Mouse (Mus musculus): ENCODE measurements at regions not wholly inside any gene's neighbourhood (a gene's known extent, or its start where the extent isn't known, plus 50 kb on each side); places are given as distances from the start of the nearest gene placed in this dataset.

DNA sequence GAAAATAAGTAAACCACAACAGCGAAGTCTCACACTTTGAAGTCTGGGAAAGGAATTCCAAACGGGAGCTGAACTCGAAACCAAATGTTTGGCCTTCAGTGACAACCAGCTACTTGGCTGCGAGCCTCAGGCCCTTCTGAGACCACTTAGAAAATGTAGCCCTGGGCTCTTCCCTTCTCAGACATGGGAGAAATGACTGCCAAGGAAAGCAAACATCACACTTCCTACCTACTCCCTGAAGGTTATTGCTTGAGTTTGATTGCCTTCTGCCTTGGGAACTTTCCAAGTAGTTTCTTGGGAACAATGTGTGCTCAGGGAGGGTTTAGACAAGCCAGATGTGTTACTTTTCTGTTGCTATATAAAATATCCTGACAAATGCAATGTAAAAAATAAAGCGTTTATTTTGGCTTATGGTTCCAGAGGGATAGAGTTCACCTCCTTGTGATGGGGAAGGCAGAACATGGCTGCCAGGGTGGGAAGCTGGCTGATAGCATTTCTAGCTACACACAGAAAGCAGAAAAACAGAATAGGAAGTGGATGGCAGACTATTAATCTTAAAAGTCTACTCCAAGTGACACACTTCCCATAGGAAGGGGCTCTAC is 194.8 kb upstream of the Rack1 start:
- DNase-seq (ENCODE audit: low spot score) = peak; percentile 34
- intact Hi-C loops (cut with DNase I) = no loop called here

DNA sequence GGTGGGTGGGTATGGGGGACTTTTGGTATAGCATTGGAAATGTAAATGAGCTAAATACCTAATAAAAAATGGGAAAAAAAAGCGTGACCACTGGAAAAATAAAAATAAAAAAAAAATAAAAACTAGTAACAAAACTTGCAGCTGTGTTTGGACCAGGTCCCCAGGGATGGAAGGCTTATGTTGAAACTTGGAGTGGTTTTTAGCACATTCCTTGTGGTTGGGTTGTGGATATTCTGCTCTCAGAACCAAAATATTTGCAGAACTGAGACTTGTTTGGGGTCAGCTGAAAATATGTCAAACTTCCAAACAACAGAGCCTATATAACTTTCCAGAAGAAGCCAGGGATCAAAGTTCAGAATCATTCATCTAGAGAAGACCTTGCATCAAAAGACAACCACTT is 199.0 kb upstream of the Rack1 start:
- no peak for DNase-seq (ENCODE audit: low spot score)
- intact Hi-C loops (cut with DNase I) = no loop called here

DNA sequence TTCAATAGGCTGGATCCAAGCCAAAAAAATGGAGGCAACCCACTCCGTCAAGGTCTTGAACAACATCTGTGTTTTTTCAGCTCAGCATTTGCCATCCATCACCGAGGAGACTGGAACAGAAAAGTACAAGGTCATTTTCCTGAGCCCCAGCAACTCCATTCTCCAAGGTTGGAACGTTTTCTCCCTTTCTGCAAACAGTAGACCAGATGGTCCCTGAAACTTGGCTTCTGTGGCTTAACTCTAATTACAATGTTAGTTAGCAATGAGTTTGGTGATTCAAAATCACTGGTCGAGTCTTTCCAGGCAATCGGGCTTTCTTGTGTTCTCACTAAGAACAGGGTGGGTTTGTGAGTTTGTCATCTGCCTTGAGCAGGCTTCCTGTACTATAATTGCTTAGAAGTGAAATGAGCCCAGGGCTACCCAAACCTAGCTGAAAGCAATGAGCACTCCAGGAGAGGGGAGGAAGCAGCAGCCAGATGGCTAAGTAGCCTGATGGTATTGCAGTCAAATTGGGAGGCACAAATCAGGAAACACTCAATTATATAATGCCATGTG is 200.5 kb upstream of the Rack1 start:
- no peak for DNase-seq (ENCODE audit: low spot score)
- intact Hi-C loops (cut with DNase I) = no loop called here

DNA sequence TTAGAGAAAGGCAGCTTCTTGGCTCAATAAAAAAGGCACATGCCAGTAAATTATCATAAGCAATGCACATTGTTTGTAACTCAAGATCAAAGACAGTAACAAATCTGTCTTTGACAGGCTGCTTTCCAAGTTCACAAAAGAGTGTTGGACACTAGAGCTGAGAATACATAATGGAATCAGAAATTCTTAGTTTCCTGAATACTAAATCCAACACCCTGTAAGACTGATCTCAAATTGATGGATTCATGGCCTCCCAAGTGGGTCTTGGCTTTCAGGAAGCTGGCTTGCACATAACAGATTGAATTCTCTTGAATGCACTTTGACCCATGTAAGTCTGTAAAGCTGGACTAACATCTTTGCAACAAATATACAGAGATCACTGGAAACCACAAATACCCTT is 201.1 kb upstream of the Rack1 start:
- no peak for DNase-seq (ENCODE audit: low spot score)
- intact Hi-C loops (cut with DNase I) = no loop called here

DNA sequence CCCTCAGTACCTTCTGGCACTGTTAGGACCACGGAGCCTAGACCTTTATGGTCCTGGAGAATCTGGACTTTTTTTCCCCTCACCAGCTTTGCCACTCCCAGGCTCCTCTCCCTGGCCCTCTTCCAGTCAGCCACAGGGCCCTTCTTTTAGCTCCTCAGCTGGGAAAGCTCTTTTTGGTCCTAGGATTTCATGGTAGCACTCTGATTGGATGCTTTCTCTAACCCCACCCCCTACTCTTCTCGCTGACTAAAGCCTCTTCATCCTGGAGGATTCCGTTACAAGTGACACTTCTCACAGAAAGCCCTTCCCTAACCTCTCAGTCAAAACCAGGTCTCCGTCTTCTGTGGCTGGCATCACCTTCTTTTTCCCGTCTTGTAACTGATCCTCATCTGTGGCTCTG is 205.7 kb upstream of the Rack1 start:
- intact Hi-C loops (cut with DNase I) = no loop called here
- no peak for DNase-seq (ENCODE audit: low spot score)

DNA sequence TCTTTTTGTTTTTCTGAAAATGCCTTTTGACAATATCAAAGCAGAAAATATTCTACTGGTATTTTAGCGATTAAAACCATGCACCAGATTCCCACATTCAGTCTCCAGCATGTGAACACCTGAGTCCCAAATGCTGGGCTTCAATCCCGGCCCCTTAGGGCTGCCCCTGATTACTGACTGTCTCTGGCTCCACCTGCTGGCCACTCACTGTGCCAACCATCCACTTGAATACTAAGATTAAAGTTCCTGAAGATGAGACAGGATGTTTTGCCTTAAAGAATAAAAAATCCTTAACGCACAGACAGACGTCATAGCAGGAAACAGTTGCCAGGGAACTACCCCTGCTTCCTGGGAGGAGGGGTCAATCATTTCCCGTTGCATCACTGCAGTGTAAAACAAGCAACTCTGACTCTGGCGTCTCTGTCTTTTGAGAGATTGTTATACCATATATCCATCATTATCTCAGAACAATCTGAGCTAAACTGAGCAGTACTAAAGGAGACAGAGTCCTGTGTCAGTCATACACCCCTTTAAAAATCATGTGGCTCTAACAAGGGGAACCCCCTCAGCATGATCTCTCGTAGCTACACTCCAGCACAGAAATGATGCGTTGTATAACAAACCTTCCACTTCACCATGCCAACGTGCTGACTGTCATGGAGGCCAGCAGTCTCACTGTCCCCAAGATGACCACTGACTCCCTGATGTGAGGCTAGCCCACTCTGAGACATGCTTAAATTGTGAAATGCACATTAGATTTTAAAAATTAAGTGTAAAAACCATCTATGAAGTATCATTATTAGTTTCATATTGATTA is 211.1 kb upstream of the Rack1 start:
- intact Hi-C loops (cut with DNase I) = loop anchor here (5.0 kb wide), 1 partner anchor 407 kb away; no protein-coding TSS in a partner anchor
- peak; percentile 9 for DNase-seq (ENCODE audit: low spot score)

DNA sequence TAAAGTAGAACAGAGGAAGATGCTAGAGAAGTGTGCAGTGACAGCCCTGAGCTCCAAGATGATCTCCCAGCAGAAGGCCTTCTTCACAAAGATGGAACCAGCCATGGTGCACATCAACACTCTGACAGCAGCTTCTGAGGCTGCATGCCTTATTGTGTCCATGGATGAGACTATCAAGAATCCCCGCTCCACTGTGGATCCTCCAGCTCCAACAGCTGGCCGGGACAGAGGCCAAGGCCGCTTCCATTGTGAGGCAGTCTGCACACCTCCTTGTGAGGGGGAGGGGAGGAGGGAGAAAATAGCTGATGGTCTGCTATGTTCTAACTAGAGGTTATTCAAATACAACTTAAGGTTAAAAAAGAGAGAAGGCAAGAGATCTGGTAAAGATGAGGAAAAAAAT is 231.4 kb upstream of the Rack1 start:
- no peak for DNase-seq (ENCODE audit: low spot score)
- intact Hi-C loops (cut with DNase I) = no loop called here

DNA sequence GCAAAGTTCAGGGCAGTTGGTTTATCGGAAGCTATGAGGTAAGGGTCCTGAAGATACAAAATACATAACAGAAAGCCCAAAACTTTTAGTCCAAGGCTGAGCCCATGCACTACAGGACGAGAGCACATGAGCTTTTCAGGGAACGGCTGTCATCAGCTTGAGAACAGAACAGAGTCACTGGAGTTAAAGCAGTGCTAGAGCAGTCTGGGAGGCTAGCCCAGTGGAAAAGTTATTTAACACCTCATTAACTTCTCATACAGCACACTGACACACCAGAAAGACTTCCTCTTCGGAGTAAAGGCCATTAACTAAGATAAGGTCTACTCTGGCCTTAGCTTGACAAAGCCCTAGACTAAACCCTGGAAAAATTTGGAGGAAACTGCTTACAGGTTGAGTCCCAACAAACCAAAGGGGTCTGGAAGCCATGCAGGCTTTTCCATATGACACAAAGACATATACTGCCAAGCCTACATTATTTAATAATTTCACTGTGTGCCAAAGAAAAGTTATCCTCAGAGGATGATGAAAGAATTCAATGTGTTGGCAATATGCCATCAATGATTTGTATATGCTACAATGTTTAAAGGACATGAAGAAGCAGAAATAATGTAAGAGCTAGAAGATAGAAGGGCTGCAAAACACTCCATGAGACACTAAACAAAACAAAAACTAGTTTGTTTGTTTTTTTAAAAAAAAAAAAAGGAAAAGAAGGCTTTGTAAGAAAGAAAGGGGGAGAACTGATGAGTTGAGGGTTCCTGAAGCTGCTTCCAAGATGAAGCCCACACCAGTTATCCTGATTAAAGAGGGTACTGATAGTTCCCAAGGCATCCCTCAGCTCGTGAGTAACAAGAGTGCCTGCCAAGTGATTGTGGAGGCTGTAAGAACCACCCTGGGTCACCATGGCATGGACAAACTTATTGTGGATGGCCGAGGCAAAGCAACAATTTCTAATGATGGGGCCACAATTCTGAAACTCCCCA is 232.3 kb upstream of the Rack1 start:
- intact Hi-C loops (cut with DNase I) = no loop called here
- no peak for DNase-seq (ENCODE audit: low spot score)

DNA sequence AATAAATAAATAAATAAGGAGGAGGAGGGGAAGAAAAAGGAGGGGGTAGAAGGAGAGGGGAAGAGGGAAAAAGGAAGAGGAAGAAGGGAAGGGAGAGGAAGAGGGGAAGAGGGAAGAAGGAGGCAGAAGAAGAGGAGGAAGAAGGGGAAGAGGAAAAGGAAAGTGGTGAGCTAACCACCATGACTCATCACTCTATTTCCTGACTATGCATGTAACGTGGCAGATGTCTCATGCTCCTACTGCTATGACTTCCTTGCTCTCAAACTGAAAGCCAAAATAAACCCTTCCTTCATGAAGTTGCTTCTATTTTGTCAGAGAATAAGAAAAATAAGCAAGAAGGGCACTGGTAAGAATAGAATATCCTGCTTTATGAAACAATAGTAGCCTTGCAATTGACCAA is 242.1 kb upstream of the Rack1 start:
- DNase-seq (ENCODE audit: low spot score) = no peak
- intact Hi-C loops (cut with DNase I) = no loop called here

DNA sequence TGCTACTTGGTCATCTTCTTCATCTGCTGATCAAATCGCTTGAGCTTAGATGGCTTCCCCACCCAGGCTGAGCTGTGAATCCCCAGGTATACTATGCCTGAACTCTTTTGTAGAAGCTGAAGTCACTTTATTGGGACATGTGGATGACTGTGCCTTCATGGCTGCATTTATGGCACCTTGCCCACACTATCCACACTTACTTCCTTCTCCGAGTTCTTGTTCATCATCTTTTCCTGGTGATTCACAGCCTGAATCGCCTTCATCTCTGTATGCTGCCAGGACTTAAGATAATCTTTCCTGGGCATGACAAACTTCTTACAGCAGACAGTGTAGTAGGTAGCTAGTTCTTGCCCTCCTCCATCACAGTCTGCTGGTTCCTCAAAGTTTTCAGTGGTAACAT is 248.1 kb upstream of the Rack1 start:
- intact Hi-C loops (cut with DNase I) = no loop called here
- DNase-seq (ENCODE audit: low spot score) = no peak

DNA sequence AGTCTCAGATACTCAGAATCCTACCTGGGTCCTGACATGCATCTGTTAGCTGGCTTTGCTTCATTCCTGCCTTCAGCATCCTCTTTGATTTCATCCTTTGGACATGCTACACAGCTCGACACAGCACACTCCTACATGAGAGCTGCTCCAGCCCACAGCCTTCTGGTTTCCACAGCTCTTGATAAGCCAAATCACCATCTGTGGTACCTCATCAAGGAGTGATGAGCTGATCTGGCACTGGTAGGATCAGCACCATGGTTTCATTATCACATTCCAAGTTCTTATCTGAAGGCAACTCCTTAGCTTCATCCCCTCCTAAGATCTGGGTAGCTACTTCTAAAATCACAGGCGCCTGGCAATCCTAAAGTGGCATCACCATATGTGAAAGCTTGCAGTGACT is 248.9 kb upstream of the Rack1 start:
- DNase-seq (ENCODE audit: low spot score) = no peak
- intact Hi-C loops (cut with DNase I) = no loop called here

DNA sequence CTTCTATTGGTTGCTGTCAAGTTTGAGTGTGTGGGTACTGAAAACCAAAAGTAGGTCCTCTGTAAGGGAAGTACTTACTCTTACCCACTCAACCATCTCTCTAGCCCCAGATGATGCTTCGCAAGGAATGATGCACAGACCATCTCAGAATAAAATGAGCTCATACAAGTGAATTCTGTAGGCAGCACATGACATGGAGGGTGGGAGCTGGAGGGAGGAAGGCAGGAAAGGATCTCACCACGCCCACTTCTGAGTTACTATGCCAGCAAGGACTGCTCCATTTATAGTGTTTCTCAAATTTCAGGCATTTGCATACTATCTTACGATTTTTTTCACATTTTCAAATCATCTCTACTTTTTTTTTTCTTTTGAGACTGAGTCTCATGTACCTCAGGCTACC is 273.8 kb upstream of the Rack1 start:
- intact Hi-C loops (cut with DNase I) = no loop called here
- no peak for DNase-seq (ENCODE audit: low spot score)

DNA sequence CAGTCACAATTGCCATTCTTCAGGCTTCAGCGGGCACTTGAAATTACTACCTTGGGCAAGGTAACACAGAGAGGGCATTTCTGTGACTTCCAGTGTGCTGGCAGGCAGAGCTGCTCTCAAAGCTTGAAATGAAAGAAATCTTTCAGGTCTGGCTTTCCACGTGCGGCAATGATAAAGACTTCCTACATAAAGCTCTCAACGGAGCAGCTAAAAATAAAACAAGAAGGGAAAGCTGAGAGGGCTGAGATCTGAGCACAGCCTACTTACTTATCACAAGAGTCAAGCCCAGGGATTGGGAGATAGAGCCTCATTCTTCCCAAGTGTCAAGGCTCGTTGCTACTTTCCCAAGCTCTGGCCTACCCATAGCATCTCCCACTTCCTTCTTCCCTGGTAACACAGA is 274.6 kb upstream of the Rack1 start:
- no peak for DNase-seq (ENCODE audit: low spot score)
- intact Hi-C loops (cut with DNase I) = no loop called here

DNA sequence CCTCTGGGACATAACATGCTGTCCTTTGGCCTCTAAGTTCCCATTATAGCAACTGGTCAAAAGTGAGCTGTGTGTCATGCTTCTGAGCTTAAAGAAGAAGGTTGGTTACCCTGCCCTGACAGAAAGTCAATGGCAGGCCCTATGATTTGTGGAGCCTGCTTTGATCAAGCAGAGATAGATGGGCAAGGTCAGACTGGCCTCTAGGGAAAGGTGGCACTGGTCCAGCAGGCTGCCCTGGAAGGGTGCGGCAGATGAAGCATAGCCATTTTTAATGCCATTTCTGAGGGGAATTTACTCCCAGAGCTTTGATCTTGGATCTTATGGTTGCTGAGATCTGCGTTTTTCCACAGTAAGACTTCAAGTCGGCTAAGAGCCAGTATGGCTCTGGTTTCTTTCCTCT is 293.2 kb upstream of the Rack1 start:
- no peak for DNase-seq (ENCODE audit: low spot score)
- intact Hi-C loops (cut with DNase I) = no loop called here

DNA sequence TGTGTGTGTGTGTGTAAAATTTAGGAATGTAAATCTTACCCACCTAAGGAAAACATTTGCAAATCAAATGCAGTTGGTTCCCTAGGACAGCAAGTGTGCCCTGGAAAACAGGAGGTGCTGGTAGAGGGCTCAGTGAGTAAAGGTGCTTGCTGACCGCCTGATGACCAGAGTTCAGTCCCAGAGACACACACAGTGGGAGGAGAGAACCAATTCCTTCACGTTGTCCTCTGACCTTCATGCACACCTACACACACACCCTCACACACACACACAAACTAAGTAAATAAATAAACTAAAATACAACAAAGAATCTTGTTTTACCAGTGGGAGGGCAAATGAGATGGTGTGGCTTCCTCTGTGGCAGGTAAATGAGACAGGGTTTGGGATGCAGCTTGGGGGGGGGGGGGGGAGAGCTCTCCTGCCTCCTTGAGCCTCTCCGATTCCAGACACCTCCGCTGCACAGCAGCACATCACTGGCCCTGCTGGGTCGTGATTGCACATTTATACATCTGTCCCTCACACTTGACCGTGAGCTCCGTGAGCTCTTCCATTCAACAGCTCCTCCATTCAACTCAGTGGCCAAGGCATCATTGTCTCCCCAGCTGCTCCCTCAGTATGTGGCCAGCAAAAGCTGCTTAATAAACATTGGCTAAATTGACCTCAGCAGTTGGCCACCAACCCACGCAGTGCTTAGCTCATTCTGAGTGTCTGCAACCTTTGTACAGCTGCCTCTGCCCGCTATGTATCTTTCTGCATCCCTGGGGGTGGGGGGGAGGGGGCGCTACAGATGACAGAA is 297.9 kb upstream of the Rack1 start:
- DNase-seq (ENCODE audit: low spot score) = no peak
- intact Hi-C loops (cut with DNase I) = no loop called here

DNA sequence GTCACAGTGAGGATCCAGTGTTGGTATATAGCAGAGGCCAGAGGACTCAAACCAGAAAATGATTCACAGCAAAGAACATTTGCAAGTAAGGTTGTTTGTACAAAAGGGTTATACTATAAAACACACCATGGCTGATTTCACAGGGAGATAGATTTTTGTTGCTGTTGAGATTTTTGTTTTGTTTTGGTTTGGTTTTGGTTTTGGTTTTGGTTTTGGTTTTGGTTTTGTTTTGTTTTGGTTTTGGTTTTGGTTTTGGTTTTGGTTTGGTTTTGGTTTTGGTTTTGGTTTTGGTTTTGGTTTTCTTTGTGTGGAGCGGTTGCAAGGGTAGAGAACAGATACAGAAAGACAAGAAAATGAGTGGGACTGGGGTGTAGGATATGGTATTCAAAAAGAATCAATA is 301.1 kb upstream of the Rack1 start:
- intact Hi-C loops (cut with DNase I) = no loop called here

DNA sequence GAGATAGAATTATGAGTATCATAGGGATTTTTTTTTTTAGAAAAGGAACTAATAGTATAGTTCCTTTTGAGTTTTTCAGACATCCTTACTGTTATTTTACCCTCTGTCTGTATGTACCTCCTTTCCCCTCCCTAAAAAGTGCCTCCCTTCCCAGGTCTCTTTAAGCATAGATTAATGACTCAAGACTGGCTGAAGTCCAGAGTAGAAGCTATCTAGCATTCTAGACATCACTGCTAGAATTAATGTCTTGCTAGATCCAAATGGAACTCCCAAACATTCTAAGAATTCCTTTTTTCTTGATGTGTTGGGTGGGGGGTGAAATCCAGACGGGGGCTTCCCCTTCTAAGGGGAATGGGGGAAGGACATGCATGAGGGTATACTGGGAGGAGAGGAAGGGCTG is 311.8 kb upstream of the Rack1 start:
- no peak for DNase-seq (ENCODE audit: low spot score)
- intact Hi-C loops (cut with DNase I) = no loop called here

More for the DNA sequence above, 301.1 kb upstream of the Rack1 start:
- no peak for DNase-seq (ENCODE audit: low spot score)

DNA sequence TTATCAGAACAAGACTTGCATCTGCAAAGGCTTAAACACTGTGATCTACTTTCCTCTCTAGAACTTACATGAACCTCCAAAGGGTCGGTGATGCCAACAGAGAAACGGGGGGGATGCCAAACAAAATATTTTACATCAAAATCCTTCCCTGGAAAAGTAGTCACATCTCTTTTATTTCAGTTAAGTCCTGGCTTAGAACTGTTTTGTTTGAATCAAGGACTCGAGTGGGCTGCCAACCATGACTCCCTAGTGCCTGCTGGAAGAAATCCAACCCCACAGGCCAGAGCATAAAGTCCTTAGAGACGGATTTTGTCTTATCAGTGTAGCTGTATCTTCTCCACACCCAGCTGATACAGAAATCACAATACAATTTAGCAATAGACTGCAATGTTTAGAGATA is 336.1 kb upstream of the Rack1 start:
- DNase-seq (ENCODE audit: low spot score) = peak; percentile 19
- intact Hi-C loops (cut with DNase I) = no loop called here

DNA sequence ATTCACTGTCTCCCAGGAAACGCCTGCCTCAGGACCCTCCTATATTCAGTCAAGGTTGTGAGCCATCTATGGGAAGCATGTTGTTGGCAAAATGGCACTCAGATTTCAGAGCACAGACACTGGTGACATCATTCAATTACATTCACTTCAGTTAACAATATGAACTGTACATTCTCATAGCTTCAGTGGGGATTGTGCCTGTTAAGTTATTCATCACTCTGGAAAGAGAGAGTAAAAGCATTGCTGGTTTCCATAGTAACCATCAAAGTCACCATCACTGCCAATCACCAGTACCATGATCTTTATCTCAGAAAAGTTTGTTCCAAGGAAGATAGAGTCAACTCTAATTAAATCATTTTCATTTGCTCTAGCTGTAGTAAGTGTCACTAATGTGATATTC is 350.2 kb upstream of the Rack1 start:
- intact Hi-C loops (cut with DNase I) = no loop called here
- DNase-seq (ENCODE audit: low spot score) = no peak
